Mouse (Mus musculus): ENCODE results near the gene Akp3.

DNA sequence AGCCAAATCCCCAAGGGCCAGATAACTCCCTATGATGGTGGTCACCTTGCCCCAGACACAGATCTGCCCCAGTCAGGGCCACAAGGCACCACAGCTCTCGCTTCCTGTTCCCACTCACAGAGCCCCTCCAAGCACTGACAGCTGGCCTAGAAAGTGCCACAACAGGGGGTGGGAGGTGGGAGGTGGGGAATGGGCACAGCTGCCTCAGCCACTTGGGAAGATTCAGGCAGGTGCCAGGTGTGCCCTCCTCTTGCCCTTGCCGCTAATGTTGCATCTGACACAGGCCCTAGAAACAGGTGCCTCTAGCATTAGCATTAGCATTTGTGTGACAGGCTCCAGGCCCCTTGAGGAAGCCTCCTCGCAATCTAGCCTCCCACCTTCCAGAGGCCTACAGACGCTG lies 16.8 kb downstream of the Akp3 start:
- TF ChIP-seq GATA1 (IDR thresholded peaks at IDR 0.05; ENCODE audit: borderline replicate concordance, low read length) (no peak), POLR2AphosphoS5 (IDR thresholded peaks at IDR 0.05; ENCODE audit: insufficient replicate concordance, low read depth, low read length) (no peak), CTCF (IDR thresholded peaks at IDR 0.05; ENCODE audit: low read depth, low read length) (no peak), TAL1 (conservative IDR thresholded peaks at IDR 0.05; ENCODE audit: low read depth, low read length) (no peak)

All from G1E (cell line).